Mouse (Mus musculus) CH12.LX (cell line): ENCODE results near the gene Vti1a. TPM values are rescaled to one million over a fixed set of nuclear protein-coding genes. Genes with fewer than 3 reads are reported as not detected.

Source experiments
- DNase-seq: peaks from one replicate; pipeline ENCODE4 v3.0.0-alpha.2; 2013; ENCODE audit errors: extremely low read depth
- H3K27ac ChIP-seq: 2 replicates; pipeline ENCODE4 v1.5.1; 2012; ENCODE audit warnings: low read depth, mild to moderate bottlenecking, control low read depth, moderate library complexity; ENCODE audit not compliant: insufficient read depth
- H3K27me3 ChIP-seq: replicated peaks from 2 replicates; pipeline ENCODE3; 2012; ENCODE audit warnings: inconsistent platforms
- H3K36me3 ChIP-seq, 2 experiments: replicated peaks in 1 of 2; 2 replicates each; pipeline versions ENCODE3 to v1.6.1; 2012; ENCODE audit warnings: inconsistent platforms in 1 of 2, low read length in 1 of 2, mild to moderate bottlenecking in 1 of 2, mixed read lengths in 1 of 2, moderate library complexity in 1 of 2; ENCODE audit not compliant: control insufficient read depth in 1 of 2, insufficient read depth in 1 of 2
- H3K4me1 ChIP-seq, 2 experiments: 2 replicates each; pipeline ENCODE4 v1.6.1; 2012; ENCODE audit warnings: inconsistent platforms in 1 of 2, moderate library complexity in 1 of 2; ENCODE audit not compliant: insufficient read depth in 2 of 2, control insufficient read depth in 1 of 2
- H3K4me2 ChIP-seq: 2 replicates; pipeline ENCODE4 v1.6.1; 2012; ENCODE audit warnings: low read depth, mild to moderate bottlenecking, control low read depth; ENCODE audit not compliant: poor library complexity, insufficient read depth, severe bottlenecking
- H3K4me3 ChIP-seq, 3 experiments: fragments of 150-350 bp in 1 of 3; sonication (generic) in 1 of 3; replicated peaks in 1 of 3; 2 replicates each; pipeline versions ENCODE3 to v1.5.1; 2011 to 2012; ENCODE audit warnings: low read depth in 2 of 3, low read length in 2 of 3, mild to moderate bottlenecking in 2 of 3, moderate library complexity in 2 of 3, control low read depth in 1 of 3, improper control_type of control experiment in 1 of 3, inconsistent platforms in 1 of 3, mixed read lengths in 1 of 3; ENCODE audit not compliant: poor library complexity in 1 of 3
- H3K79me2 ChIP-seq: replicated peaks from 2 replicates; pipeline ENCODE4 v1.6.1; 2012; ENCODE audit warnings: mild to moderate bottlenecking, moderate library complexity; ENCODE audit not compliant: control insufficient read depth, poor library complexity, insufficient read depth, severe bottlenecking; ENCODE audit errors: extremely low read depth
- H3K9ac ChIP-seq: 2 replicates; pipeline ENCODE4 v1.6.1; 2012; ENCODE audit warnings: low read depth, mild to moderate bottlenecking, control low read depth, moderate library complexity; ENCODE audit not compliant: insufficient read depth
- H3K9me3 ChIP-seq: replicated peaks from 2 replicates; pipeline ENCODE3; 2012; ENCODE audit warnings: low read length, inconsistent platforms, mixed read lengths
- BHLHE40 ChIP-seq: IDR thresholded peaks from 2 replicates; pipeline ENCODE4 v1.6.1; 2011; ENCODE audit warnings: mild to moderate bottlenecking, low read depth, low read length, improper control_type of control experiment
- CHD2 ChIP-seq: IDR thresholded peaks from 2 replicates; pipeline ENCODE4 v1.6.1; 2011; ENCODE audit warnings: low read length, improper control_type of control experiment
- CTCF ChIP-seq, 2 experiments: IDR thresholded peaks in 1 of 2; conservative IDR thresholded peaks in 1 of 2; 2 replicates each; pipeline ENCODE4 v1.5.1; 2011 to 2012; ENCODE audit warnings: low read depth in 2 of 2, low read length in 2 of 2, improper control_type of control experiment in 1 of 2, inconsistent platforms in 1 of 2, mild to moderate bottlenecking in 1 of 2, moderate library complexity in 1 of 2
- ELF1 ChIP-seq: IDR thresholded peaks from 2 replicates; pipeline ENCODE4 v1.6.1; 2014; ENCODE audit warnings: low read depth, mild to moderate bottlenecking, inconsistent platforms, low read length, improper control_type of control experiment
- ETS1 ChIP-seq: conservative IDR thresholded peaks from 2 replicates; pipeline ENCODE4 v1.6.1; 2012; ENCODE audit warnings: low read depth, mild to moderate bottlenecking, inconsistent platforms, low read length, improper control_type of control experiment, moderate library complexity
- GABPA ChIP-seq: IDR thresholded peaks from 2 replicates; pipeline ENCODE4 v1.6.1; 2012; ENCODE audit warnings: low read depth, low read length, improper control_type of control experiment, inconsistent platforms; ENCODE audit not compliant: insufficient replicate concordance
- HCFC1 ChIP-seq: IDR thresholded peaks from 2 replicates; pipeline ENCODE4 v1.6.1; 2012; ENCODE audit warnings: low read depth, mild to moderate bottlenecking, inconsistent platforms, low read length, improper control_type of control experiment
- IRF4 ChIP-seq: IDR thresholded peaks from 2 replicates; pipeline ENCODE4 v1.6.1; 2014; ENCODE audit warnings: low read depth, mild to moderate bottlenecking, inconsistent platforms, low read length, improper control_type of control experiment
- JUND ChIP-seq: conservative IDR thresholded peaks from 2 replicates; pipeline ENCODE4 v1.6.1; 2011; ENCODE audit warnings: low read depth, low read length, improper control_type of control experiment
- KAT2A ChIP-seq: IDR thresholded peaks from 2 replicates; pipeline ENCODE4 v1.6.1; 2012; ENCODE audit warnings: low read length, improper control_type of control experiment, inconsistent platforms; ENCODE audit not compliant: insufficient replicate concordance
- MAFK ChIP-seq: IDR thresholded peaks from 2 replicates; pipeline ENCODE4 v1.6.1; 2011; ENCODE audit warnings: low read length, improper control_type of control experiment; ENCODE audit not compliant: insufficient replicate concordance
- MAX ChIP-seq: IDR thresholded peaks from 2 replicates; pipeline ENCODE4 v1.6.1; 2011; ENCODE audit warnings: low read length, improper control_type of control experiment
- MXI1 ChIP-seq: IDR thresholded peaks from 2 replicates; pipeline ENCODE4 v1.6.1; 2011; ENCODE audit warnings: mild to moderate bottlenecking, low read depth, low read length, improper control_type of control experiment
- MYC ChIP-seq: IDR thresholded peaks from 2 replicates; pipeline ENCODE4 v1.6.1; 2011; ENCODE audit warnings: low read depth, mild to moderate bottlenecking, improper control_type of control experiment, low read length
- NELFE ChIP-seq: IDR thresholded peaks from 2 replicates; pipeline ENCODE4 v1.6.1; 2011; ENCODE audit warnings: low read depth, low read length, improper control_type of control experiment
- NRF1 ChIP-seq: IDR thresholded peaks from 2 replicates; pipeline ENCODE4 v1.6.1; 2014; ENCODE audit warnings: low read depth, mild to moderate bottlenecking, inconsistent platforms, low read length, improper control_type of control experiment, moderate library complexity
- PAX5 ChIP-seq: IDR thresholded peaks from 2 replicates; pipeline ENCODE4 v1.6.1; 2012; ENCODE audit warnings: low read length, inconsistent platforms, mixed read lengths
- POLR2A ChIP-seq: IDR thresholded peaks from 2 replicates; pipeline ENCODE4 v1.6.1; 2011; ENCODE audit warnings: low read depth, mild to moderate bottlenecking, improper control_type of control experiment, low read length
- SIN3A ChIP-seq: IDR thresholded peaks from 2 replicates; pipeline ENCODE4 v1.6.1; 2012; ENCODE audit warnings: low read length, improper control_type of control experiment, inconsistent platforms
- SMC3 ChIP-seq: IDR thresholded peaks from 2 replicates; pipeline ENCODE4 v1.6.1; 2011; ENCODE audit warnings: low read depth, low read length, improper control_type of control experiment
- TCF12 ChIP-seq: IDR thresholded peaks from 2 replicates; pipeline ENCODE4 v1.6.1; 2014; ENCODE audit warnings: low read depth, mild to moderate bottlenecking, inconsistent platforms, low read length, improper control_type of control experiment
- USF2 ChIP-seq: conservative IDR thresholded peaks from 2 replicates; pipeline ENCODE4 v1.6.1; 2011; ENCODE audit warnings: low read depth, low read length, improper control_type of control experiment
- ZC3H11A ChIP-seq: IDR thresholded peaks from 2 replicates; pipeline ENCODE4 v1.6.1; 2012; ENCODE audit warnings: low read depth, mild to moderate bottlenecking, inconsistent platforms, low read length, improper control_type of control experiment
- ZMIZ1 ChIP-seq: IDR thresholded peaks from 2 replicates; pipeline ENCODE4 v1.6.1; 2012; ENCODE audit warnings: low read depth, mild to moderate bottlenecking, inconsistent platforms, low read length, improper control_type of control experiment
- ZNF384 ChIP-seq: IDR thresholded peaks from 2 replicates; pipeline ENCODE4 v1.6.1; 2012; ENCODE audit warnings: low read depth, low read length, improper control_type of control experiment, inconsistent platforms
- dilution Hi-C: fragments of 300-500 bp; cut with MboI; formaldehyde crosslinking; loops from 2 replicates; pipeline ENCODE4 v1.14.3; 2020; ENCODE audit warnings: low sequenced_read_pairs; ENCODE audit not compliant: extremely low pct_unique_long_range_greater_than_20kb, extremely low pct_ligation_motif_present
- in situ Hi-C: fragments of 300-500 bp; cut with MboI; formaldehyde crosslinking; loops from 3 replicates; pipeline ENCODE4 v1.14.3; 2019; ENCODE audit warnings: low sequenced_read_pairs, low pct_ligation_motif_present, low pct_unique_long_range_greater_than_20kb, mixed read lengths
- polyA plus RNA-seq: library from polyadenylated mRNA; unstranded; fragments of >175 nt; gene quantifications from 2 replicates; pipeline ENCODE4 v1.2.1, GENCODE M21; 2012; ENCODE audit warnings: low read depth; ENCODE audit not compliant: insufficient read length
- total RNA-seq, 2 experiments: library from RNA; depleted of rRNA; stranded (reverse); fragments of 300-350 nt in 1 of 2; fragments of >200 nt in 1 of 2; gene quantifications; 2 replicates each; pipeline ENCODE4 v1.2.3; 2012 to 2014

Vti1a gene
- total and polyA plus RNA-seq, 3 experiments: 22.3 to 27.6 (median 23.5) TPM

GRCm38 (mm10) chr19:55508965-55509364 lies 192.9 kb downstream of the Vti1a start:
- no peaks in the 10 kb centered on the region for H3K79me2 ChIP-seq
- TF ChIP-seq ZNF384: no peak
- no peak for TF ChIP-seq MAX
- TF ChIP-seq NRF1: no peak
- no peak for TF ChIP-seq SIN3A
- TF ChIP-seq POLR2A: no peak
- TF ChIP-seq ELF1: no peak
- TF ChIP-seq TCF12: no peak
- TF ChIP-seq KAT2A: no peak
- no peak for TF ChIP-seq MXI1
- no peak for TF ChIP-seq JUND
- no peak for TF ChIP-seq USF2
- TF ChIP-seq GABPA: no peak
- TF ChIP-seq SMC3: no peak
- no peak for TF ChIP-seq IRF4
- in situ Hi-C loops (no loop called here), dilution Hi-C loops (no loop called here)
- no peak for DNase-seq
- no peaks in the 10 kb centered on the region for H3K4me1 ChIP-seq
- H3K36me3 ChIP-seq: peaks cover 10 to 37% of the 10 kb centered on the region in 2 experiments
- no peak overlapping the region for H3K4me2 ChIP-seq
- H3K27ac ChIP-seq: no peak overlapping the region
- H3K4me3 ChIP-seq: no peak overlapping the region
- H3K9ac ChIP-seq: no peak overlapping the region
- H3K9me3 ChIP-seq: no peaks in the 10 kb centered on the region
- H3K27me3 ChIP-seq: no peaks in the 10 kb centered on the region

GRCm38 (mm10) chr19:55509618-55510017 lies 193.5 kb downstream of the Vti1a start:
- no peak for DNase-seq
- Histone ChIP-seq H3K4me1 (no peaks in the 10 kb centered on the region), H3K9me3 (no peaks in the 10 kb centered on the region), H3K9ac (no peak overlapping the region), H3K36me3 (peaks cover 10 to 31% of the 10 kb centered on the region in 2 experiments), H3K79me2 (no peaks in the 10 kb centered on the region), H3K27ac (no peak overlapping the region), H3K4me2 (no peak overlapping the region), H3K4me3 (no peak overlapping the region), H3K27me3 (no peaks in the 10 kb centered on the region)
- dilution Hi-C loops (no loop called here), in situ Hi-C loops (no loop called here)
- TF ChIP-seq ZMIZ1 (no peak), ZNF384 (no peak), ZC3H11A (no peak), GABPA (no peak), MXI1 (no peak), PAX5 (no peak), SIN3A (no peak), BHLHE40 (no peak), CTCF (conservative IDR thresholded peaks at IDR 0.05 in 1 of 2, IDR thresholded peaks at IDR 0.05 in 1 of 2; ENCODE audit: low read depth in 2 of 2, low read length in 2 of 2) (no peak), JUND (no peak), MYC (no peak), ETS1 (no peak), USF2 (no peak), NRF1 (no peak), NELFE (no peak), POLR2A (no peak), TCF12 (no peak), HCFC1 (no peak), CHD2 (no peak), MAFK (no peak)
